Mouse (Mus musculus): ENCODE measurements around the gene Zbtb26. TPM values are rescaled to one million over a fixed set of nuclear protein-coding genes. Genes with fewer than 3 reads are reported as not detected.

The Zbtb26 gene
- 0.87 TPM for polyA plus RNA-seq (2015; fragmentation: Illumina TruSeq; extraction: RNeasy Lipid Tissue Mini Kit (QIAGEN cat#74804); ENCODE audit: insufficient read depth, low read depth, low replicate concordance)

GRCm38 (mm10) chr2:37442611-37443591 lies at the start of gene Zbtb26, which contains the start of the genes Zbtb6 and Rabgap1:
Gene Zbtb26, minus strand, starts transcription at chr2:37443135.
Gene Zbtb6, minus strand, starts transcription at chr2:37443171.
Gene Rabgap1, plus strand, starts transcription at chr2:37443279.

GRCm38 (mm10) chr2:37422306-37423304 lies 20.3 kb downstream of the Zbtb26 start, which contains the start of gene Rc3h2:
Gene Rc3h2, minus strand, starts transcription at chr2:37422903.

Other genes with a start within 250 kb of the Zbtb26 start
- not detected for gene Olfr366, start 231.6 kb downstream of the Zbtb26 start, polyA plus RNA-seq (2015; fragmentation: Illumina TruSeq; extraction: RNeasy Lipid Tissue Mini Kit (QIAGEN cat#74804); ENCODE audit: insufficient read depth, low read depth, low replicate concordance)
- not detected for gene Olfr368, start 116.6 kb downstream of the Zbtb26 start, polyA plus RNA-seq (2015; fragmentation: Illumina TruSeq; extraction: RNeasy Lipid Tissue Mini Kit (QIAGEN cat#74804); ENCODE audit: insufficient read depth, low read depth, low replicate concordance)
- 4.9 TPM for gene Pdcl, start 83.8 kb downstream of the Zbtb26 start, polyA plus RNA-seq (2015; fragmentation: Illumina TruSeq; extraction: RNeasy Lipid Tissue Mini Kit (QIAGEN cat#74804); ENCODE audit: insufficient read depth, low read depth, low replicate concordance)
- gene Rc3h2, start 20.2 kb downstream of the Zbtb26 start, polyA plus RNA-seq (2015; fragmentation: Illumina TruSeq; extraction: RNeasy Lipid Tissue Mini Kit (QIAGEN cat#74804); ENCODE audit: insufficient read depth, low read depth, low replicate concordance): 5.2 TPM
- gene Zbtb6, start within 50 bp of the Zbtb26 start, polyA plus RNA-seq (2015; fragmentation: Illumina TruSeq; extraction: RNeasy Lipid Tissue Mini Kit (QIAGEN cat#74804); ENCODE audit: insufficient read depth, low read depth, low replicate concordance): 2.0 TPM
- 8.5 TPM for gene Rabgap1, start 144 bp upstream of the Zbtb26 start, polyA plus RNA-seq (2015; fragmentation: Illumina TruSeq; extraction: RNeasy Lipid Tissue Mini Kit (QIAGEN cat#74804); ENCODE audit: insufficient read depth, low read depth, low replicate concordance)
- gene Gpr21, start 73.2 kb upstream of the Zbtb26 start, polyA plus RNA-seq (2015; fragmentation: Illumina TruSeq; extraction: RNeasy Lipid Tissue Mini Kit (QIAGEN cat#74804); ENCODE audit: insufficient read depth, low read depth, low replicate concordance): not detected

Data from pancreas, adult 10 weeks (tissue).